Mouse (Mus musculus) MEL (cell line): ENCODE results near the gene Tmem266. TPM values are rescaled to one million over a fixed set of nuclear protein-coding genes. Genes with fewer than 3 reads are reported as not detected.

ENCODE experiments used
- DNase-seq: peaks from one replicate; pipeline ENCODE4 v3.0.0; 2011; ENCODE audit warnings: low read depth, low spot score
- H3K27ac ChIP-seq: 2 replicates; pipeline ENCODE4 v1.5.1; 2012; ENCODE audit warnings: low read depth, mild to moderate bottlenecking, control low read depth, low read length, moderate library complexity; ENCODE audit not compliant: control insufficient read depth
- H3K27me3 ChIP-seq, 2 experiments: fragments of 150-350 bp in 1 of 2; sonication (generic) in 1 of 2; 2 replicates each; pipeline ENCODE4 v1.6.1; 2012; ENCODE audit warnings: low read length in 2 of 2, mild to moderate bottlenecking in 2 of 2, improper control_type of control experiment in 1 of 2, moderate library complexity in 1 of 2; ENCODE audit not compliant: insufficient read depth in 2 of 2, control insufficient read depth in 1 of 2
- H3K36me3 ChIP-seq, 2 experiments: 2 replicates each; pipeline ENCODE4 v1.6.1; 2012 to 2014; ENCODE audit warnings: low read length in 2 of 2, improper control_type of control experiment in 1 of 2, inconsistent platforms in 1 of 2, mild to moderate bottlenecking in 1 of 2; ENCODE audit not compliant: insufficient read depth in 2 of 2, control insufficient read depth in 1 of 2
- H3K4me1 ChIP-seq, 2 experiments: fragments of 150-350 bp in 1 of 2; sonication (generic) in 1 of 2; 2 replicates each; pipeline ENCODE4 v1.6.1; 2012; ENCODE audit warnings: low read length in 2 of 2, improper control_type of control experiment in 1 of 2, mild to moderate bottlenecking in 1 of 2; ENCODE audit not compliant: insufficient read depth in 2 of 2, control insufficient read depth in 1 of 2
- H3K4me3 ChIP-seq, 2 experiments: fragments of 150-350 bp in 1 of 2; sonication (generic) in 1 of 2; 2 replicates each; pipeline ENCODE4 v1.5.1; 2012; ENCODE audit warnings: low read depth in 2 of 2, low read length in 2 of 2, mild to moderate bottlenecking in 2 of 2, moderate library complexity in 2 of 2, control low read depth in 1 of 2, improper control_type of control experiment in 1 of 2; ENCODE audit not compliant: control insufficient read depth in 1 of 2, insufficient read depth in 1 of 2
- H3K79me2 ChIP-seq: 2 replicates; pipeline ENCODE4 v1.6.1; 2012; ENCODE audit warnings: mild to moderate bottlenecking, low read length, moderate library complexity; ENCODE audit not compliant: control insufficient read depth, poor library complexity, insufficient read depth
- H3K9ac ChIP-seq: 2 replicates; pipeline ENCODE4 v1.6.1; 2012; ENCODE audit warnings: low read depth, mild to moderate bottlenecking, control low read depth, low read length, moderate library complexity; ENCODE audit not compliant: control insufficient read depth, poor library complexity, severe bottlenecking
- H3K9me3 ChIP-seq: fragments of 150-350 bp; sonication (generic); replicated peaks from 2 replicates; pipeline ENCODE4 v1.6.1; 2012; ENCODE audit warnings: mild to moderate bottlenecking, low read length, improper control_type of control experiment, moderate library complexity; ENCODE audit not compliant: insufficient read depth
- BHLHE40 ChIP-seq: IDR thresholded peaks from 2 replicates; pipeline ENCODE4 v1.6.1; 2012; ENCODE audit warnings: low read depth, mild to moderate bottlenecking, inconsistent platforms, low read length, improper control_type of control experiment, borderline replicate concordance
- CTCF ChIP-seq, 3 experiments: IDR thresholded peaks in 2 of 3; conservative IDR thresholded peaks in 1 of 3; 2 replicates each; pipeline ENCODE4 v1.5.1; 2011 to 2012; ENCODE audit warnings: low read length in 3 of 3, low read depth in 2 of 3, mild to moderate bottlenecking in 2 of 3, improper control_type of control experiment in 1 of 3, inconsistent platforms in 1 of 3, mixed read lengths in 1 of 3, moderate library complexity in 1 of 3; ENCODE audit not compliant: control insufficient read depth in 1 of 3, insufficient read depth in 1 of 3, poor library complexity in 1 of 3, severe bottlenecking in 1 of 3
- ELF1 ChIP-seq: IDR thresholded peaks from 2 replicates; pipeline ENCODE4 v1.6.1; 2014; ENCODE audit warnings: low read depth, mild to moderate bottlenecking, inconsistent platforms, low read length, improper control_type of control experiment, moderate library complexity
- EP300 ChIP-seq, 2 experiments: IDR thresholded peaks; 2 replicates each; pipeline ENCODE4 v1.6.1; 2011; ENCODE audit warnings: improper control_type of control experiment in 2 of 2, low read length in 2 of 2, low read depth in 1 of 2, mild to moderate bottlenecking in 1 of 2
- GATA1 ChIP-seq: IDR thresholded peaks from 2 replicates; pipeline ENCODE4 v1.6.1; 2011; ENCODE audit warnings: low read depth, low read length, improper control_type of control experiment
- HCFC1 ChIP-seq: IDR thresholded peaks from 2 replicates; pipeline ENCODE4 v1.6.1; 2012; ENCODE audit warnings: low read depth, mild to moderate bottlenecking, inconsistent platforms, low read length, improper control_type of control experiment, moderate library complexity
- JUND ChIP-seq: IDR thresholded peaks from 2 replicates; pipeline ENCODE4 v1.6.1; 2011; ENCODE audit warnings: low read depth, mild to moderate bottlenecking, improper control_type of control experiment, low read length
- KAT2A ChIP-seq: conservative IDR thresholded peaks from 2 replicates; pipeline ENCODE4 v1.6.1; 2012; ENCODE audit warnings: low read depth, low read length, improper control_type of control experiment, inconsistent platforms
- MAFK ChIP-seq: IDR thresholded peaks from 2 replicates; pipeline ENCODE4 v1.6.1; 2011; ENCODE audit warnings: low read depth, mild to moderate bottlenecking, low read length, improper control_type of control experiment, borderline replicate concordance
- MAZ ChIP-seq: IDR thresholded peaks from 2 replicates; pipeline ENCODE4 v1.6.1; 2012; ENCODE audit warnings: low read depth, mild to moderate bottlenecking, inconsistent platforms, low read length, improper control_type of control experiment
- MXI1 ChIP-seq: IDR thresholded peaks from 2 replicates; pipeline ENCODE4 v1.6.1; 2011; ENCODE audit warnings: mild to moderate bottlenecking, low read depth, low read length, improper control_type of control experiment
- POLR2A ChIP-seq, 2 experiments: IDR thresholded peaks; 2 replicates each; pipeline ENCODE4 v1.6.1; 2011 to 2012; ENCODE audit warnings: low read length in 2 of 2, mild to moderate bottlenecking in 2 of 2, control low read depth in 1 of 2, improper control_type of control experiment in 1 of 2, low read depth in 1 of 2, moderate library complexity in 1 of 2; ENCODE audit not compliant: control insufficient read depth in 1 of 2, insufficient read depth in 1 of 2, poor library complexity in 1 of 2
- POLR2AphosphoS2 ChIP-seq: IDR thresholded peaks from 2 replicates; pipeline ENCODE4 v1.6.1; 2011; ENCODE audit warnings: low read length, improper control_type of control experiment
- POLR2AphosphoS5 ChIP-seq: IDR thresholded peaks from 2 replicates; pipeline ENCODE4 v1.6.1; 2012; ENCODE audit warnings: low read depth, borderline replicate concordance, mild to moderate bottlenecking, inconsistent platforms, low read length, moderate library complexity, mixed read lengths
- RAD21 ChIP-seq: IDR thresholded peaks from 2 replicates; pipeline ENCODE4 v1.6.1; 2011; ENCODE audit warnings: mild to moderate bottlenecking, low read depth, low read length, improper control_type of control experiment
- SIN3A ChIP-seq: IDR thresholded peaks from 2 replicates; pipeline ENCODE4 v1.6.1; 2012; ENCODE audit warnings: low read length, improper control_type of control experiment, inconsistent platforms
- SMC3 ChIP-seq: IDR thresholded peaks from 2 replicates; pipeline ENCODE4 v1.6.1; 2011; ENCODE audit warnings: low read depth, low read length, improper control_type of control experiment
- TCF12 ChIP-seq: IDR thresholded peaks from 2 replicates; pipeline ENCODE4 v1.6.1; 2014; ENCODE audit warnings: low read depth, mild to moderate bottlenecking, inconsistent platforms, low read length, improper control_type of control experiment, moderate library complexity
- USF1 ChIP-seq: IDR thresholded peaks from 2 replicates; pipeline ENCODE4 v1.6.1; 2014; ENCODE audit warnings: low read depth, mild to moderate bottlenecking, inconsistent platforms, low read length, improper control_type of control experiment, moderate library complexity
- USF2 ChIP-seq, 2 experiments: IDR thresholded peaks; 2 replicates each; pipeline ENCODE4 v1.6.1; 2011 to 2012; ENCODE audit warnings: improper control_type of control experiment in 2 of 2, low read length in 2 of 2, borderline replicate concordance in 1 of 2, inconsistent platforms in 1 of 2, low read depth in 1 of 2, mild to moderate bottlenecking in 1 of 2; ENCODE audit not compliant: insufficient read depth in 1 of 2
- ZKSCAN1 ChIP-seq: IDR thresholded peaks from 2 replicates; pipeline ENCODE4 v1.6.1; 2012; ENCODE audit warnings: low read depth, mild to moderate bottlenecking, inconsistent platforms, low read length, improper control_type of control experiment, moderate library complexity
- ZNF384 ChIP-seq: IDR thresholded peaks from 2 replicates; pipeline ENCODE4 v1.6.1; 2012; ENCODE audit warnings: low read depth, mild to moderate bottlenecking, inconsistent platforms, low read length, improper control_type of control experiment
- polyA plus RNA-seq, 2 experiments: library from polyadenylated mRNA; stranded (reverse) in 1 of 2; unstranded in 1 of 2; fragments of >175 nt in 1 of 2; fragments of >200 nt in 1 of 2; gene quantifications; 2 replicates each; pipeline versions ENCODE4 v1.2.1 to v1.2.4; 2012; ENCODE audit warnings: low replicate concordance in 2 of 2, low read depth in 1 of 2; ENCODE audit not compliant: insufficient read length in 2 of 2, insufficient read depth in 1 of 2, missing spikeins in 1 of 2
- total RNA-seq: library from RNA; depleted of rRNA; stranded (reverse); fragments of 300-350 nt; gene quantifications from 2 replicates; pipeline ENCODE4 v1.2.3, GENCODE M21; 2012

The Tmem266 gene
- total and polyA plus RNA-seq, 3 experiments: not detected

- no peak for DNase-seq
- Histone ChIP-seq H3K4me1 (no peaks in the 10 kb centered on the region), H3K36me3 (peaks cover 0 to 3% of the 10 kb centered on the region in 2 experiments; a peak in 1 of 4 replicates), H3K9ac (no peak overlapping the region), H3K79me2 (no peaks in the 10 kb centered on the region), H3K27ac (no peak overlapping the region), H3K9me3 (no peaks in the 10 kb centered on the region), H3K27me3 (no peaks in the 10 kb centered on the region), H3K4me3 (no peak overlapping the region)
- TF ChIP-seq CTCF (IDR thresholded peaks at IDR 0.05 in 2 of 3, conservative IDR thresholded peaks at IDR 0.05 in 1 of 3; ENCODE audit: control insufficient read depth in 1 of 3, insufficient read depth in 1 of 3, low read depth in 2 of 3, low read length in 3 of 3, poor library complexity in 1 of 3, severe bottlenecking in 1 of 3): no peak
- no peak for TF ChIP-seq HCFC1
- TF ChIP-seq SMC3: no peak
- TF ChIP-seq JUND: no peak
- TF ChIP-seq SIN3A: no peak
- no peak for TF ChIP-seq KAT2A
Measured at GRCm38 (mm10) chr9:55450035-55450434, 123.3 kb downstream of the Tmem266 start.

- Histone ChIP-seq H3K27me3 (no peaks in the 10 kb centered on the region), H3K9ac (no peak overlapping the region), H3K9me3 (no peaks in the 10 kb centered on the region), H3K79me2 (no peaks in the 10 kb centered on the region), H3K36me3 (peaks cover 0 to 3% of the 10 kb centered on the region in 2 experiments; a peak in 1 of 4 replicates), H3K4me3 (no peak overlapping the region), H3K4me1 (no peaks in the 10 kb centered on the region), H3K27ac (no peak overlapping the region)
- DNase-seq: no peak
- TF ChIP-seq BHLHE40 (no peak), MAZ (no peak), MAFK (no peak), USF1 (no peak), GATA1 (no peak), POLR2AphosphoS2 (no peak), ZNF384 (no peak), ZKSCAN1 (no peak), POLR2A (IDR thresholded peaks at IDR 0.05; ENCODE audit: control insufficient read depth in 1 of 2, insufficient read depth in 1 of 2, low read depth in 1 of 2, low read length in 2 of 2, poor library complexity in 1 of 2) (no peak), TCF12 (no peak), RAD21 (no peak), SIN3A (no peak), USF2 (IDR thresholded peaks at IDR 0.05; ENCODE audit: borderline replicate concordance in 1 of 2, insufficient read depth in 1 of 2, low read depth in 1 of 2, low read length in 2 of 2) (no peak), POLR2AphosphoS5 (no peak), EP300 (IDR thresholded peaks at IDR 0.05; ENCODE audit: low read depth in 1 of 2, low read length in 2 of 2) (no peak), ELF1 (no peak), MXI1 (no peak), HCFC1 (no peak), KAT2A (no peak)
Measured at GRCm38 (mm10) chr9:55451426-55451825, 124.7 kb downstream of the Tmem266 start.
